Mouse (Mus musculus) cerebellum, adult 9-10 months (tissue): ENCODE measurements around the gene Syna.
A peak's percentile ranks its signal among the peaks of the same experiment; 100 is the strongest.

Source experiments
- DNase-seq: peaks from one replicate; pipeline ENCODE4 v3.0.0; 2022

The Syna gene

GRCm38 (mm10) chr5:134525971-134526711, 33.8 kb downstream of the Syna start:
- peak; percentile 75 for DNase-seq

- no peak for DNase-seq
Measured at GRCm38 (mm10) chr5:134523728-134524127, 36.2 kb downstream of the Syna start.

- DNase-seq, result no peak
Measured at GRCm38 (mm10) chr5:134522524-134522923, 37.4 kb downstream of the Syna start.

- no peak for DNase-seq
Measured at GRCm38 (mm10) chr5:134521806-134522205, 38.2 kb downstream of the Syna start.

GRCm38 (mm10) chr5:134521131-134521530, 38.8 kb downstream of the Syna start:
- no peak for DNase-seq

- DNase-seq, result no peak
Measured at GRCm38 (mm10) chr5:134520120-134520519, 39.9 kb downstream of the Syna start.

GRCm38 (mm10) chr5:134519471-134519870, 40.5 kb downstream of the Syna start:
- no peak for DNase-seq

- DNase-seq, result no peak
Measured at GRCm38 (mm10) chr5:134512086-134512485, 47.9 kb downstream of the Syna start.

- no peak for DNase-seq
Measured at GRCm38 (mm10) chr5:134510266-134510665, 49.7 kb downstream of the Syna start.

- no peak for DNase-seq
Measured at GRCm38 (mm10) chr5:134508965-134509364, 51.0 kb downstream of the Syna start.
